Mouse (Mus musculus): ENCODE measurements around the gene Ugt1a2.

- TF ChIP-seq ZC3H11A (IDR thresholded peaks at IDR 0.05; ENCODE audit: borderline replicate concordance, low read depth, low read length) (no peak), HCFC1 (IDR thresholded peaks at IDR 0.05; ENCODE audit: borderline replicate concordance, insufficient read depth, low read length) (no peak)
These were observed 32.4 kb downstream of the Ugt1a2 start for GRCm38 (mm10) chr1:88232664-88233380.

Measured in ES-E14 (cell line).